Mouse (Mus musculus): ENCODE data around the gene Rai14. TPM values are rescaled to one million over a fixed set of nuclear protein-coding genes. Genes with fewer than 3 reads are reported as not detected.

The Rai14 gene
- polyA plus RNA-seq, 1 experiment from 2014 or later, result 78.9 TPM

GRCm38 (mm10) chr15:10689304-10689703, 25.1 kb downstream of the Rai14 start:
- WGBS, result 83% methylated on average over 11 of the region's 11 CpGs
- H3K4me2 ChIP-seq, result no peak overlapping the region
- peaks cover 38% of the 10 kb centered on the region for H3K36me3 ChIP-seq
- peak overlapping the region; percentile 39; the same call in 1 of the 2 replicates for H3K27ac ChIP-seq
- peaks cover 83% of the 10 kb centered on the region for H3K4me1 ChIP-seq
- no peaks in the 10 kb centered on the region for H3K9me3 ChIP-seq
- no peak for ATAC-seq (ENCODE audit: insufficient number of reproducible peaks, insufficient read depth, low FRiP score, low TSS enrichment, low read depth)
- no peak overlapping the region for H3K9ac ChIP-seq
- no peak overlapping the region for H3K4me3 ChIP-seq
- H3K27me3 ChIP-seq, result no peaks in the 10 kb centered on the region

GRCm38 (mm10) chr15:10688686-10689085, 25.7 kb downstream of the Rai14 start:
- H3K9ac ChIP-seq, result no peak overlapping the region
- H3K4me1 ChIP-seq, result peaks cover 82% of the 10 kb centered on the region
- peaks cover 38% of the 10 kb centered on the region for H3K36me3 ChIP-seq
- no peaks in the 10 kb centered on the region for H3K27me3 ChIP-seq
- no peak for ATAC-seq (ENCODE audit: insufficient number of reproducible peaks, insufficient read depth, low FRiP score, low TSS enrichment, low read depth)
- H3K9me3 ChIP-seq, result no peaks in the 10 kb centered on the region
- no peak overlapping the region for H3K4me2 ChIP-seq
- 41% methylated on average over 5 of the region's 5 CpGs for WGBS
- peak overlapping the region; percentile 39; the same call in 1 of the 2 replicates for H3K27ac ChIP-seq
- no peak overlapping the region for H3K4me3 ChIP-seq

- no peak overlapping the region for H3K4me2 ChIP-seq
- no peak overlapping the region for H3K27ac ChIP-seq
- H3K4me3 ChIP-seq, result no peak overlapping the region
- H3K9me3 ChIP-seq, result no peaks in the 10 kb centered on the region
- peaks cover 77% of the 10 kb centered on the region for H3K4me1 ChIP-seq
- no peaks in the 10 kb centered on the region for H3K27me3 ChIP-seq
- peaks cover 38% of the 10 kb centered on the region for H3K36me3 ChIP-seq
- WGBS, result 60% methylated on average over 7 of the region's 7 CpGs
- no peak for ATAC-seq (ENCODE audit: insufficient number of reproducible peaks, insufficient read depth, low FRiP score, low TSS enrichment, low read depth)
- H3K9ac ChIP-seq, result no peak overlapping the region
Measured at GRCm38 (mm10) chr15:10687365-10687764, 27.1 kb downstream of the Rai14 start.

- Histone ChIP-seq H3K36me3 (peaks cover 38% of the 10 kb centered on the region), H3K27me3 (no peaks in the 10 kb centered on the region), H3K4me1 (peaks cover 74% of the 10 kb centered on the region), H3K9ac (no peak overlapping the region), H3K27ac (peak overlapping the region; percentile 33; the same call in 1 of the 2 replicates), H3K9me3 (no peaks in the 10 kb centered on the region), H3K4me2 (no peak overlapping the region), H3K4me3 (no peak overlapping the region)
- WGBS, result 76% methylated on average over 14 of the region's 14 CpGs
- ATAC-seq (ENCODE audit: insufficient number of reproducible peaks, insufficient read depth, low FRiP score, low TSS enrichment, low read depth), result 0 out of 2 replicates have a peak, but pooled peaks have one; percentile 35
Measured at GRCm38 (mm10) chr15:10685692-10686430, 28.6 kb downstream of the Rai14 start.

GRCm38 (mm10) chr15:10683687-10684203, 30.7 kb downstream of the Rai14 start:
- WGBS, result 84% methylated on average over 9 of the region's 9 CpGs
- H3K4me3 ChIP-seq, result no peak overlapping the region
- no peaks in the 10 kb centered on the region for H3K9me3 ChIP-seq
- H3K4me1 ChIP-seq, result peaks cover 77% of the 10 kb centered on the region
- peaks cover 23% of the 10 kb centered on the region for H3K36me3 ChIP-seq
- no peak for ATAC-seq (ENCODE audit: insufficient number of reproducible peaks, insufficient read depth, low FRiP score, low TSS enrichment, low read depth)
- no peak overlapping the region for H3K4me2 ChIP-seq
- H3K27ac ChIP-seq, result no peak overlapping the region
- no peak overlapping the region for H3K9ac ChIP-seq
- H3K27me3 ChIP-seq, result no peaks in the 10 kb centered on the region

- peaks cover 72% of the 10 kb centered on the region for H3K4me1 ChIP-seq
- 82% methylated on average over 5 of the region's 5 CpGs for WGBS
Measured at GRCm38 (mm10) chr15:10680514-10680913, 33.9 kb downstream of the Rai14 start.

GRCm38 (mm10) chr15:10679571-10679970, 34.9 kb downstream of the Rai14 start:
- no peaks in the 10 kb centered on the region for H3K36me3 ChIP-seq
- 0 out of 2 replicates have a peak overlapping the region, but pooled peaks have one; percentile 16 for H3K9ac ChIP-seq
- peak overlapping the region; percentile 80; the same call in 1 of the 2 replicates for H3K27ac ChIP-seq
- WGBS, result 42% methylated on average over 4 of the region's 4 CpGs
- no peak overlapping the region for H3K4me2 ChIP-seq
- H3K27me3 ChIP-seq, result no peaks in the 10 kb centered on the region
- H3K9me3 ChIP-seq, result no peaks in the 10 kb centered on the region
- ATAC-seq (ENCODE audit: insufficient number of reproducible peaks, insufficient read depth, low FRiP score, low TSS enrichment, low read depth), result peak; percentile 56; the same call in 1 of the 2 replicates
- no peak overlapping the region for H3K4me3 ChIP-seq
- H3K4me1 ChIP-seq, result peaks cover 69% of the 10 kb centered on the region

More at GRCm38 (mm10) chr15:10680514-10680913, 33.9 kb downstream of the Rai14 start:
- no peak for ATAC-seq (ENCODE audit: insufficient number of reproducible peaks, insufficient read depth, low FRiP score, low TSS enrichment, low read depth)
- H3K9me3 ChIP-seq, result no peaks in the 10 kb centered on the region
- H3K4me3 ChIP-seq, result no peak overlapping the region
- no peak overlapping the region for H3K4me2 ChIP-seq
- no peak overlapping the region for H3K9ac ChIP-seq
- 0 out of 2 replicates have a peak overlapping the region, but pooled peaks have one; percentile 80 for H3K27ac ChIP-seq
- 0 out of 2 replicates have a peak, but pooled peaks cover under 1% of the 10 kb centered on the region for H3K36me3 ChIP-seq
- H3K27me3 ChIP-seq, result no peaks in the 10 kb centered on the region

- Histone ChIP-seq H3K27me3 (no peaks in the 10 kb centered on the region), H3K9ac (no peak overlapping the region), H3K36me3 (peaks cover 10% of the 10 kb centered on the region; the same call in 1 of the 2 replicates), H3K4me2 (no peak overlapping the region), H3K9me3 (no peaks in the 10 kb centered on the region), H3K4me1 (peaks cover 83% of the 10 kb centered on the region), H3K4me3 (no peak overlapping the region), H3K27ac (no peak overlapping the region)
- no peak for ATAC-seq (ENCODE audit: insufficient number of reproducible peaks, insufficient read depth, low FRiP score, low TSS enrichment, low read depth)
- WGBS, result 85% methylated on average over 5 of the region's 5 CpGs
Measured at GRCm38 (mm10) chr15:10675801-10676200, 38.6 kb downstream of the Rai14 start.

GRCm38 (mm10) chr15:10672880-10673279, 41.5 kb downstream of the Rai14 start:
- Histone ChIP-seq H3K27ac (peak overlapping the region; percentile 28; the same call in 1 of the 2 replicates), H3K36me3 (peaks cover 11% of the 10 kb centered on the region; the same call in 1 of the 2 replicates), H3K9ac (no peak overlapping the region), H3K4me2 (no peak overlapping the region), H3K27me3 (no peaks in the 10 kb centered on the region), H3K9me3 (no peaks in the 10 kb centered on the region), H3K4me3 (no peak overlapping the region), H3K4me1 (peaks cover 67% of the 10 kb centered on the region)
- 57% methylated on average over 5 of the region's 5 CpGs for WGBS
- ATAC-seq (ENCODE audit: insufficient number of reproducible peaks, insufficient read depth, low FRiP score, low TSS enrichment, low read depth), result no peak

GRCm38 (mm10) chr15:10671868-10672267, 42.6 kb downstream of the Rai14 start:
- H3K27me3 ChIP-seq, result no peaks in the 10 kb centered on the region
- H3K27ac ChIP-seq, result peak overlapping the region; percentile 48; the same call in 1 of the 2 replicates
- no peak overlapping the region for H3K9ac ChIP-seq
- H3K4me2 ChIP-seq, result no peak overlapping the region
- peaks cover 61% of the 10 kb centered on the region for H3K4me1 ChIP-seq
- H3K36me3 ChIP-seq, result peaks cover 11% of the 10 kb centered on the region; the same call in 1 of the 2 replicates
- H3K4me3 ChIP-seq, result no peak overlapping the region
- 65% methylated on average over 4 of the region's 4 CpGs for WGBS
- no peak for ATAC-seq (ENCODE audit: insufficient number of reproducible peaks, insufficient read depth, low FRiP score, low TSS enrichment, low read depth)
- no peaks in the 10 kb centered on the region for H3K9me3 ChIP-seq

GRCm38 (mm10) chr15:10670107-10670506, 44.3 kb downstream of the Rai14 start:
- H3K4me3 ChIP-seq, result no peak overlapping the region
- ATAC-seq (ENCODE audit: insufficient number of reproducible peaks, insufficient read depth, low FRiP score, low TSS enrichment, low read depth), result no peak
- H3K9me3 ChIP-seq, result no peaks in the 10 kb centered on the region
- H3K4me1 ChIP-seq, result peaks cover 55% of the 10 kb centered on the region
- H3K4me2 ChIP-seq, result no peak overlapping the region
- H3K27ac ChIP-seq, result no peak overlapping the region
- WGBS, result 72% methylated on average over 7 of the region's 7 CpGs
- H3K9ac ChIP-seq, result no peak overlapping the region
- no peaks in the 10 kb centered on the region for H3K27me3 ChIP-seq
- peaks cover 11% of the 10 kb centered on the region; the same call in 1 of the 2 replicates for H3K36me3 ChIP-seq

All from embryonic facial prominence, embryonic 13.5 days (tissue).